Mouse (Mus musculus): Measurements from ENCODE around the gene Tmem8b. TPM values are rescaled to one million over a fixed set of nuclear protein-coding genes. Genes with fewer than 3 reads are reported as not detected.

The Tmem8b gene
- polyA plus RNA-seq, 1 experiment from 2014 or later, result 17.7 TPM

GRCm38 (mm10) chr4:43700707-43701106 is 31.9 kb downstream of the Tmem8b start, which contains the start of gene Olfr70:
Gene Olfr70 (minus strand): TSS chr4:43700807.
- H3K36me3 ChIP-seq (replicated peaks), result no peaks in the 10 kb centered on the region
- no peak for ATAC-seq (replicated peaks)
- H3K9me3 ChIP-seq, result no peaks in the 10 kb centered on the region
- H3K9ac ChIP-seq, result no peak within 1 kb of the TSS
- no peak within 1 kb of the TSS for H3K4me3 ChIP-seq
- no peak within 1 kb of the TSS for H3K27ac ChIP-seq
- WGBS, result 92% methylated on average over 6 of the region's 6 CpGs
- no peak within 1 kb of the TSS for H3K4me2 ChIP-seq
- no peaks in the 10 kb centered on the region for H3K4me1 ChIP-seq
- no peaks in the 10 kb centered on the region for H3K27me3 ChIP-seq (replicated peaks)

- WGBS, result 77% methylated on average over 6 of the region's 6 CpGs
- Histone ChIP-seq H3K9me3 (no peaks in the 10 kb centered on the region), H3K4me3 (no peak overlapping the region), H3K27me3 (replicated peaks) (no peaks in the 10 kb centered on the region), H3K4me1 (no peaks in the 10 kb centered on the region), H3K9ac (no peak overlapping the region), H3K27ac (no peak overlapping the region), H3K36me3 (replicated peaks) (no peaks in the 10 kb centered on the region), H3K4me2 (no peak overlapping the region)
- no peak for ATAC-seq (replicated peaks)
Measured at GRCm38 (mm10) chr4:43703439-43703838, 34.7 kb downstream of the Tmem8b start.

GRCm38 (mm10) chr4:43703851-43704250 is 35.1 kb downstream of the Tmem8b start:
- no peak for ATAC-seq (replicated peaks)
- no peak overlapping the region for H3K9ac ChIP-seq
- WGBS, result 70% methylated on average over 8 of the region's 8 CpGs

GRCm38 (mm10) chr4:43705991-43706390 is 37.2 kb downstream of the Tmem8b start:
- no peak overlapping the region for H3K4me3 ChIP-seq
- H3K9me3 ChIP-seq, result no peaks in the 10 kb centered on the region
- no peak overlapping the region for H3K27ac ChIP-seq
- no peaks in the 10 kb centered on the region for H3K27me3 ChIP-seq (replicated peaks)
- H3K4me1 ChIP-seq, result no peaks in the 10 kb centered on the region
- H3K9ac ChIP-seq, result no peak overlapping the region
- WGBS, result 87% methylated on average over 13 of the region's 13 CpGs
- ATAC-seq (replicated peaks), result no peak
- no peak overlapping the region for H3K4me2 ChIP-seq
- no peaks in the 10 kb centered on the region for H3K36me3 ChIP-seq (replicated peaks)

More at GRCm38 (mm10) chr4:43703851-43704250, 35.1 kb downstream of the Tmem8b start:
- Histone ChIP-seq H3K36me3 (replicated peaks) (no peaks in the 10 kb centered on the region), H3K4me1 (no peaks in the 10 kb centered on the region), H3K4me2 (no peak overlapping the region), H3K9me3 (no peaks in the 10 kb centered on the region), H3K27me3 (replicated peaks) (no peaks in the 10 kb centered on the region), H3K27ac (no peak overlapping the region), H3K4me3 (no peak overlapping the region)

- Histone ChIP-seq H3K9me3 (no peaks in the 10 kb centered on the region), H3K9ac (no peak within 1 kb of the TSS), H3K4me1 (no peaks in the 10 kb centered on the region), H3K4me2 (no peak within 1 kb of the TSS), H3K36me3 (replicated peaks) (no peaks in the 10 kb centered on the region), H3K4me3 (no peak within 1 kb of the TSS), H3K27me3 (replicated peaks) (no peaks in the 10 kb centered on the region), H3K27ac (no peak within 1 kb of the TSS)
- 85% methylated on average over 6 of the region's 6 CpGs for WGBS
- no peak for ATAC-seq (replicated peaks)
Measured at GRCm38 (mm10) chr4:43709869-43710268, 41.1 kb downstream of the Tmem8b start, which contains the start of gene Olfr71. Gene Olfr71 (minus strand): TSS chr4:43710255.

GRCm38 (mm10) chr4:43711821-43712220 is 43.0 kb downstream of the Tmem8b start:
- no peak overlapping the region for H3K4me2 ChIP-seq
- no peak overlapping the region for H3K4me3 ChIP-seq
- H3K4me1 ChIP-seq, result no peaks in the 10 kb centered on the region
- H3K9me3 ChIP-seq, result no peaks in the 10 kb centered on the region
- no peak overlapping the region for H3K27ac ChIP-seq
- 1% methylated on average over 2 of the region's 2 CpGs for WGBS
- no peak for ATAC-seq (replicated peaks)
- no peaks in the 10 kb centered on the region for H3K36me3 ChIP-seq (replicated peaks)
- H3K9ac ChIP-seq, result no peak overlapping the region
- H3K27me3 ChIP-seq (replicated peaks), result no peaks in the 10 kb centered on the region

GRCm38 (mm10) chr4:43713652-43714219 is 45.0 kb downstream of the Tmem8b start:
- H3K27me3 ChIP-seq (replicated peaks), result no peaks in the 10 kb centered on the region
- ATAC-seq (replicated peaks), result no peak
- 42% methylated on average over 7 of the region's 7 CpGs for WGBS
- H3K36me3 ChIP-seq (replicated peaks), result no peaks in the 10 kb centered on the region
- H3K4me2 ChIP-seq, result no peak overlapping the region
- no peak overlapping the region for H3K9ac ChIP-seq
- H3K9me3 ChIP-seq, result no peaks in the 10 kb centered on the region
- no peak overlapping the region for H3K27ac ChIP-seq
- H3K4me3 ChIP-seq, result no peak overlapping the region
- H3K4me1 ChIP-seq, result no peaks in the 10 kb centered on the region

GRCm38 (mm10) chr4:43720491-43721228 is 51.9 kb downstream of the Tmem8b start:
- no peak overlapping the region for H3K4me2 ChIP-seq
- no peaks in the 10 kb centered on the region for H3K27me3 ChIP-seq (replicated peaks)
- no peak for ATAC-seq (replicated peaks)
- no peak overlapping the region for H3K4me3 ChIP-seq
- WGBS, result 54% methylated on average over 12 of the region's 16 CpGs
- H3K9me3 ChIP-seq, result no peaks in the 10 kb centered on the region
- H3K9ac ChIP-seq, result no peak overlapping the region
- no peaks in the 10 kb centered on the region for H3K4me1 ChIP-seq
- H3K36me3 ChIP-seq (replicated peaks), result no peaks in the 10 kb centered on the region
- H3K27ac ChIP-seq, result no peak overlapping the region

- Histone ChIP-seq H3K9ac (no peak overlapping the region), H3K4me3 (no peak overlapping the region), H3K36me3 (replicated peaks) (no peaks in the 10 kb centered on the region), H3K4me2 (no peak overlapping the region), H3K27me3 (replicated peaks) (no peaks in the 10 kb centered on the region), H3K27ac (no peak overlapping the region), H3K9me3 (no peaks in the 10 kb centered on the region), H3K4me1 (no peaks in the 10 kb centered on the region)
- 86% methylated on average over 4 of the region's 4 CpGs for WGBS
- ATAC-seq (replicated peaks), result no peak
Measured at GRCm38 (mm10) chr4:43722191-43722590, 53.4 kb downstream of the Tmem8b start.

GRCm38 (mm10) chr4:43724764-43725163 is 56.0 kb downstream of the Tmem8b start:
- Histone ChIP-seq H3K36me3 (replicated peaks) (no peaks in the 10 kb centered on the region), H3K9me3 (no peaks in the 10 kb centered on the region), H3K27me3 (replicated peaks) (no peaks in the 10 kb centered on the region), H3K9ac (no peak overlapping the region), H3K4me3 (no peak overlapping the region), H3K4me1 (no peaks in the 10 kb centered on the region), H3K27ac (no peak overlapping the region), H3K4me2 (no peak overlapping the region)
- WGBS, result 46% methylated on average over 1 of the region's 1 CpGs
- ATAC-seq (replicated peaks), result no peak

- Histone ChIP-seq H3K27ac (no peak overlapping the region), H3K27me3 (replicated peaks) (no peaks in the 10 kb centered on the region), H3K36me3 (replicated peaks) (no peaks in the 10 kb centered on the region), H3K4me3 (no peak overlapping the region), H3K4me1 (no peaks in the 10 kb centered on the region), H3K9ac (no peak overlapping the region), H3K9me3 (no peaks in the 10 kb centered on the region), H3K4me2 (no peak overlapping the region)
- no peak for ATAC-seq (replicated peaks)
- WGBS, result 78% methylated on average over 12 of the region's 12 CpGs
Measured at GRCm38 (mm10) chr4:43726228-43726993, 57.6 kb downstream of the Tmem8b start.

- Histone ChIP-seq H3K4me1 (no peaks in the 10 kb centered on the region), H3K9ac (no peak within 1 kb of the TSS), H3K36me3 (replicated peaks) (no peaks in the 10 kb centered on the region), H3K4me3 (no peak within 1 kb of the TSS), H3K27ac (no peak within 1 kb of the TSS), H3K27me3 (replicated peaks) (no peaks in the 10 kb centered on the region), H3K9me3 (no peaks in the 10 kb centered on the region), H3K4me2 (no peak within 1 kb of the TSS)
- 55% methylated on average over 3 of the region's 3 CpGs for WGBS
- no peak for ATAC-seq (replicated peaks)
Measured at GRCm38 (mm10) chr4:43726995-43727394, 58.2 kb downstream of the Tmem8b start, which contains the start of gene Hrct1. Gene Hrct1 (plus strand): TSS chr4:43727188.
